ENCODE assay signal across 8 mouse cellular contexts in the genomic region with DNA sequence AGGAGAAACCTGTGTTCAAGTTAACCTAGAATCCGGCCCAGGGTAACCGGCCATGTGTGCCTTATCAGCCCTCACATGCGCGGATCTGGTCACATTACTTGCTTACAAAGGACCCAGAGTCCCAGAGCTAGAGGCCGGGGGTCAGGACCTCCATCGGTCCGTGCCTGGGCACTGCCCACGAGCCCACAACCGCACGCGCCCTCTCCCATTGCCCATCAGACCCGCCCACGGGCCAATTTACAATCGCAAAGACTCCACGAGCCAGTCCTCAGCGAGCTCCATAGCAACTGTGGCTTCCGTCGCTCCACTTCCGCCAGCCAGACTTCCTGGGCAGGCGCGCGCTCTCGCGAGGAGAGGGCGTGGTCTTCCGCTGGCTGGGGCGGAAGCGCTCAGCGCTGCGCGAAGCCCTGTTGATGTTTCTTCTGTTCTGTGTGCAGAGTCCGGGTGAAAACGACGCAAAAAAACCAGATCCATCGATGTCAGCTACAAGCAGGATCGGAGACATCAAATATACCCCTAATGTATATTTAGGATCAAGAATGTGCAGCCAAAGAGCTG. TPM values are rescaled to one million over a fixed set of nuclear protein-coding genes. Genes with fewer than 3 reads are reported as not detected.
DNase-seq lines count a peak whose midpoint lies in the region; ATAC-seq and TF ChIP-seq lines count a peak whose summit lies in the region.

A gene (minus strand): TSS at position 326 of the 558 bp plus-strand sequence.

- H3K79me2 ChIP-seq in heart, adult 2 months (replicated peaks; ENCODE audit: control insufficient read depth, insufficient read depth, low read length) = no peaks in the 10 kb centered on the region

- H3K4me1 ChIP-seq in embryonic facial prominence, embryonic 14.5 days (ENCODE audit: control insufficient read depth, insufficient read depth, low read length) = 0 out of 2 replicates have a peak, but pooled peaks cover 7% of the 10 kb centered on the region
- H3K4me1 ChIP-seq in heart, adult 2 months (ENCODE audit: control insufficient read depth, insufficient read depth, low read length) = peaks cover 2% of the 10 kb centered on the region
- H3K4me1 ChIP-seq in limb, embryonic 13.5 days = peaks cover 32% of the 10 kb centered on the region
- H3K4me1 ChIP-seq in midbrain, embryonic 16.5 days (ENCODE audit: control insufficient read depth, insufficient read depth, low read length) = peaks cover 25% of the 10 kb centered on the region

- H3K27me3 ChIP-seq in embryonic facial prominence, embryonic 14.5 days (replicated peaks; ENCODE audit: control insufficient read depth, insufficient read depth, low read length) = no peaks in the 10 kb centered on the region
- no peaks in the 10 kb centered on the region for H3K27me3 ChIP-seq in heart, adult 2 months (ENCODE audit: control insufficient read depth, insufficient read depth, low read length)
- no peaks in the 10 kb centered on the region for H3K27me3 ChIP-seq in limb, embryonic 13.5 days
- H3K27me3 ChIP-seq in midbrain, embryonic 16.5 days (ENCODE audit: control insufficient read depth, insufficient read depth, low read depth, low read length) = no peaks in the 10 kb centered on the region

- ATAC-seq in embryonic facial prominence, embryonic 14.5 days (ENCODE audit: low read depth) = peak; percentile 97
- peak; percentile 93 for ATAC-seq in limb, embryonic 13.5 days (ENCODE audit: low FRiP score, low read depth)
- peak; percentile 96 for ATAC-seq in midbrain, embryonic 16.5 days

- peaks cover 25% of the 10 kb centered on the region for H3K36me3 ChIP-seq in embryonic facial prominence, embryonic 14.5 days (ENCODE audit: control insufficient read depth, insufficient read depth, low read length)
- H3K36me3 ChIP-seq in heart, adult 2 months (ENCODE audit: control insufficient read depth, insufficient read depth, low read length) = no peaks in the 10 kb centered on the region
- H3K36me3 ChIP-seq in limb, embryonic 13.5 days = peaks cover 31% of the 10 kb centered on the region
- H3K36me3 ChIP-seq in midbrain, embryonic 16.5 days (ENCODE audit: control insufficient read depth, insufficient read depth, low read length) = peaks cover 7% of the 10 kb centered on the region

- DNase-seq in 3T3-L1 (ENCODE audit: low read depth, low spot score) = peak; percentile 89
- peak; percentile 75 to 79 for DNase-seq in adrenal gland, postnatal 4 days (ENCODE audit: low spot score in 2 of 2)
- peak; percentile 97 for DNase-seq in embryonic facial prominence, embryonic 14.5 days (ENCODE audit: low spot score)
- peak; percentile 92 to 94 for DNase-seq in heart, adult 2 months
- DNase-seq in kidney, adult 8-10 months = peak; percentile 89 to 90
- DNase-seq in spleen, postnatal 10 days (ENCODE audit: low spot score in 2 of 2) = peak; percentile 79 to 93

- H3K9ac ChIP-seq in embryonic facial prominence, embryonic 14.5 days (ENCODE audit: low read depth, low read length) = peak within 1 kb of the TSS; percentile 77
- peak within 1 kb of the TSS; percentile 67 for H3K9ac ChIP-seq in heart, adult 2 months (ENCODE audit: low read depth, low read length)
- H3K9ac ChIP-seq in limb, embryonic 13.5 days = peak within 1 kb of the TSS; percentile 75
- peak within 1 kb of the TSS; percentile 77 for H3K9ac ChIP-seq in midbrain, embryonic 16.5 days (ENCODE audit: low read depth, low read length)

- no peaks in the 10 kb centered on the region for H3K9me3 ChIP-seq in embryonic facial prominence, embryonic 14.5 days (ENCODE audit: control insufficient read depth, low read length)
- H3K9me3 ChIP-seq in limb, embryonic 13.5 days = no peaks in the 10 kb centered on the region
- no peaks in the 10 kb centered on the region for H3K9me3 ChIP-seq in midbrain, embryonic 16.5 days (replicated peaks; ENCODE audit: control insufficient read depth, low read length, poor library complexity, severe bottlenecking)

- H3K27ac ChIP-seq in embryonic facial prominence, embryonic 14.5 days (replicated peaks; ENCODE audit: low read depth, low read length) = peak within 1 kb of the TSS; percentile 90
- H3K27ac ChIP-seq in heart, adult 2 months = peak within 1 kb of the TSS; percentile 90
- peak within 1 kb of the TSS; percentile 56 for H3K27ac ChIP-seq in limb, embryonic 13.5 days
- H3K27ac ChIP-seq in midbrain, embryonic 16.5 days (ENCODE audit: low read length) = peak within 1 kb of the TSS; percentile 83

- H3K4me3 ChIP-seq in embryonic facial prominence, embryonic 14.5 days (ENCODE audit: low read depth, low read length) = peak within 1 kb of the TSS; percentile 71
- peak within 1 kb of the TSS; percentile 56 for H3K4me3 ChIP-seq in heart, adult 2 months
- peak within 1 kb of the TSS; percentile 72 for H3K4me3 ChIP-seq in limb, embryonic 13.5 days
- peak within 1 kb of the TSS; percentile 75 for H3K4me3 ChIP-seq in midbrain, embryonic 16.5 days (ENCODE audit: low read depth, low read length)

- peak; percentile 74; the same call in 1 of the 2 replicates for TF ChIP-seq EP300 in heart, adult 2 months (IDR thresholded peaks at IDR 0.05; ENCODE audit: insufficient read depth, low read depth, low read length)

- peak; percentile 99 for TF ChIP-seq POLR2A in heart, adult 2 months (IDR thresholded peaks at IDR 0.05; ENCODE audit: insufficient read depth, low read depth, low read length)

- 0% methylated on average over 36 of the region's 36 CpGs for WGBS in embryonic facial prominence, embryonic 14.5 days
- WGBS in heart, adult 2 months = 1% methylated on average over 36 of the region's 36 CpGs
- under 1% methylated on average over 36 of the region's 36 CpGs for WGBS in limb, embryonic 13.5 days
- WGBS in midbrain, embryonic 16.5 days = under 1% methylated on average over 36 of the region's 36 CpGs

- no peak for TF ChIP-seq CTCF in heart, adult 2 months (IDR thresholded peaks at IDR 0.05)

- H3K4me2 ChIP-seq in embryonic facial prominence, embryonic 14.5 days (ENCODE audit: low read depth, low read length) = peak within 1 kb of the TSS; percentile 69
- peak within 1 kb of the TSS; percentile 94 for H3K4me2 ChIP-seq in limb, embryonic 13.5 days (replicated peaks)
- H3K4me2 ChIP-seq in midbrain, embryonic 16.5 days (ENCODE audit: low read length) = peak within 1 kb of the TSS; percentile 70

- intact Hi-C loops in heart, adult 2 months (cut with DNase I) = loop anchor here (2.0 to 5.0 kb wide), 2 partner anchors 46 to 91 kb away; a partner anchor contains a TSS

RNA-seq across cellular contexts. Expression of the gene that starts here (rescaled TPM):
- 10 to 100 TPM; 27.9 to 29.8 TPM for total RNA-seq in adrenal gland, postnatal 4 days (2021)
- 20.9 and 25.8 TPM in 2 replicates for polyA plus RNA-seq in embryonic facial prominence, embryonic 14.5 days (2014; fragmentation: Nextera tagmentation; extraction: Ambion mirVana)
- total RNA-seq in heart, adult 2 months (2021) = 1 to 10 TPM; 4.3 to 7.2 TPM
- polyA plus RNA-seq in heart, adult 2 months (2012; rRNA removed) = 7.7 and 10.7 TPM in 2 replicates
- 32.5 TPM in 2 replicates for polyA plus RNA-seq in limb, embryonic 13.5 days (2015; fragmentation: Nextera tagmentation; extraction: Ambion mirVana)
- polyA plus RNA-seq in midbrain, embryonic 16.5 days (2015; fragmentation: Nextera tagmentation; extraction: Ambion mirVana) = 35.1 and 36.3 TPM in 2 replicates

Comparison
In these comparisons a context has a peak if more than half of its experiments do, and no peak if none do; other contexts are left out.
1. Peak in every context shown above with its lines: DNase-seq, ATAC-seq, H3K4me3 ChIP-seq and H3K27ac ChIP-seq.